In the genomic region with DNA sequence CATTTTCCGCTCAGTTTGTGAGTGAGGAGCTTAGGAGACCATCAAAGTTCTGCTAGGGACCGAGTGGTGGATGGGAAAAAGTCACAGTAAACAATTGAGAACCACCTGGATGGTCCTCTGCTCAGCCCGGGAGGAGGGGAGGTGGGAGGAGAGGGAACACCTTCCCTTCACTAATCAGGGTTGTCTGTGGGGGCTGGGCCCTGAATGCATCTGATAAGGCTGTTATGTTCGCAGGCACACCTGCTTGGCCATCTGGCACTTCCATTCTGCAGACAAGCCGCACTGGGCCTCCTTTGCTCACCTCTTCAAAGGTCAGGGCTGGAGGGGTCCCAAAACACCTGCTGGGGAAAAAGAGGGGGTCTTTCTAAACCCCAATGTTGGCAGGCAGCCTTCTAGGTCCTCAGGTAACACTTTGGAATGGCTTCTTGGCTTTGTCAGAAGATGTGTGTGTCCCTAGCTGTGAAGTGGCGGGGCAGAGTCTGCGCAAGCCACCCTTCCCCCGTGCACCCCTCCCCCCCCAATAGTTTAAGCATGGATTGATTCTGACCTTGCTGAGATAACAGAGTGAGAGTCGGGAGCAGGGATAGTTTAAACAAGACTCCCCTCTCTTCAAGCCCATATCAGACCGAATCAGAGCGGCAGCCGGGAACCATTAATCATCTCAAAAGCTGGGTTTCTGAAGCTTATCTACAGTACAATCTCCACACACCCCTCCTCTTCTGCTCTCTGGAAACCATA, we compare ENCODE assay signal across 23 mouse cellular contexts. TPM values are rescaled to one million over a fixed set of nuclear protein-coding genes. Genes with fewer than 3 reads are reported as not detected.
A peak's percentile ranks its signal among the peaks of the same experiment; 100 is the strongest.
DNase-seq lines count a peak whose midpoint lies in the region; ATAC-seq lines count a peak whose summit lies in the region.
"Had no signal": no experiment of that assay in that cellular context is flagged by ENCODE, and none has a peak within 500 bp of the region (broad histone marks: within the 10 kb centered on the region; RNA-seq: fewer than 3 reads in every experiment).

No protein-coding gene starts in this region.

- H3K4me3 ChIP-seq in limb, embryonic 11.5 days (ENCODE audit: low read depth, low read length), result no peak overlapping the region
- H3K4me3 ChIP-seq in limb, embryonic 10.5 days, result no peak overlapping the region
- no peak overlapping the region for H3K4me3 ChIP-seq in intestine, embryonic 15.5 days (replicated peaks)
- H3K4me3 ChIP-seq: forebrain, embryonic 15.5 days; heart, embryonic 13.5 days; hindbrain, embryonic 10.5 days; neural tube, embryonic 12.5 days had no signal

- H3K27ac ChIP-seq in limb, embryonic 11.5 days (replicated peaks; ENCODE audit: low read depth, low read length), result no peak overlapping the region
- H3K27ac ChIP-seq in limb, embryonic 10.5 days, result no peak overlapping the region
- no peak overlapping the region for H3K27ac ChIP-seq in intestine, embryonic 15.5 days
- H3K27ac ChIP-seq: forebrain, embryonic 15.5 days; heart, embryonic 13.5 days; hindbrain, embryonic 10.5 days; macrophage; neural tube, embryonic 12.5 days had no signal

- no peaks in the 10 kb centered on the region for H3K27me3 ChIP-seq in limb, embryonic 11.5 days (ENCODE audit: control insufficient read depth, insufficient read depth, low read length)
- no peaks in the 10 kb centered on the region for H3K27me3 ChIP-seq in limb, embryonic 10.5 days (ENCODE audit: low read depth, poor library complexity, severe bottlenecking)
- H3K27me3 ChIP-seq in intestine, embryonic 15.5 days (replicated peaks), result no peaks in the 10 kb centered on the region
- H3K27me3 ChIP-seq: CH12.LX; forebrain, embryonic 15.5 days; heart, embryonic 13.5 days; neural tube, embryonic 12.5 days had no signal

- no peaks in the 10 kb centered on the region for H3K9me3 ChIP-seq in limb, embryonic 11.5 days (ENCODE audit: control insufficient read depth, low read length)
- H3K9me3 ChIP-seq in limb, embryonic 10.5 days (replicated peaks), result no peaks in the 10 kb centered on the region
- no peaks in the 10 kb centered on the region for H3K9me3 ChIP-seq in intestine, embryonic 15.5 days
- H3K9me3 ChIP-seq: forebrain, embryonic 15.5 days; heart, embryonic 13.5 days; hindbrain, embryonic 10.5 days; neural tube, embryonic 12.5 days had no signal

- 61% methylated on average over 12 of the region's 12 CpGs for WGBS in limb, embryonic 11.5 days
- WGBS in limb, embryonic 10.5 days, result 52% methylated on average over 12 of the region's 12 CpGs
- WGBS in intestine, embryonic 15.5 days, result 40% methylated on average over 12 of the region's 12 CpGs

- H3K4me2 ChIP-seq in limb, embryonic 11.5 days (ENCODE audit: low read depth, severe bottlenecking), result no peak overlapping the region
- H3K4me2 ChIP-seq in intestine, embryonic 15.5 days (replicated peaks), result no peak overlapping the region; the same call in 1 of the 2 replicates
- H3K4me2 ChIP-seq: forebrain, embryonic 15.5 days; heart, embryonic 13.5 days; midbrain, embryonic 11.5 days; neural tube, embryonic 12.5 days had no signal

- H3K9ac ChIP-seq in limb, embryonic 11.5 days (ENCODE audit: low read length), result no peak overlapping the region
- no peak overlapping the region for H3K9ac ChIP-seq in intestine, embryonic 15.5 days
- H3K9ac ChIP-seq: forebrain, embryonic 15.5 days; heart, embryonic 13.5 days; neural tube, embryonic 12.5 days had no signal

- DNase-seq in adrenal gland, adult (ENCODE audit: inconsistent age in 2 of 2, low spot score in 1 of 2), result peak; percentile 22 to 42
- DNase-seq in adrenal gland, adult 2 months, result no peak
- DNase-seq in limb, embryonic 11.5 days (ENCODE audit: low spot score), result no peak
- no peak for DNase-seq in limb, embryonic 10.5 days (ENCODE audit: low spot score)
- peak; percentile 86 for DNase-seq in thymus, postnatal 14 days
- no peak for DNase-seq in cerebellum, adult 18-20 months
- no peak for DNase-seq in frontal cortex, postnatal 14 days (ENCODE audit: low spot score in 2 of 2)
- DNase-seq: adrenal gland, postnatal 36 days; cerebellum, postnatal 14 days; kidney, postnatal 25 days; layer of hippocampus, adult 9-11 months; lung, adult 2 months; right cerebral cortex, postnatal 25 days had no signal

- ATAC-seq in limb, embryonic 11.5 days (ENCODE audit: insufficient number of reproducible peaks, low FRiP score, low TSS enrichment, low read depth), result 0 out of 2 replicates have a peak, but pooled peaks have one; percentile 26
- ATAC-seq in intestine, embryonic 15.5 days, result peak; percentile 64
- ATAC-seq: forebrain, embryonic 15.5 days; inflammation-experienced regulatory T-cells, adult 6 months had no signal

- H3K4me1 ChIP-seq in limb, embryonic 11.5 days (ENCODE audit: control insufficient read depth, insufficient read depth, low read length), result no peaks in the 10 kb centered on the region; the same call in 1 of the 2 replicates
- peaks cover 16% of the 10 kb centered on the region for H3K4me1 ChIP-seq in limb, embryonic 10.5 days
- H3K4me1 ChIP-seq in intestine, embryonic 15.5 days (replicated peaks), result peaks cover 11% of the 10 kb centered on the region; the same call in 1 of the 2 replicates
- H3K4me1 ChIP-seq: forebrain, embryonic 15.5 days; neural tube, embryonic 12.5 days had no signal

- no peaks in the 10 kb centered on the region for H3K36me3 ChIP-seq in limb, embryonic 11.5 days (ENCODE audit: control insufficient read depth, insufficient read depth, low read length)
- no peaks in the 10 kb centered on the region for H3K36me3 ChIP-seq in limb, embryonic 10.5 days
- no peaks in the 10 kb centered on the region for H3K36me3 ChIP-seq in intestine, embryonic 15.5 days
- H3K36me3 ChIP-seq: forebrain, embryonic 15.5 days; heart, embryonic 13.5 days; hindbrain, embryonic 10.5 days; neural tube, embryonic 12.5 days had no signal

RNA-seq across cellular contexts. Expression of gene Det1, which starts 18.3 kb away (rescaled TPM):
- total RNA-seq in adrenal gland, adult 2 months (2021), result 10 to 100 TPM; 13.0 to 13.3 TPM
- 14.0 and 14.4 TPM in 2 replicates for polyA plus RNA-seq in adrenal gland, adult 2 months (2012; rRNA removed)
- polyA plus RNA-seq in limb, embryonic 11.5 days (2014; fragmentation: Nextera tagmentation; extraction: Ambion mirVana), result 23.5 TPM in 2 replicates
- polyA plus RNA-seq in limb, embryonic 10.5 days (2016; fragmentation: Nextera tagmentation; extraction: Ambion mirVana), result 21.0 and 23.5 TPM in 2 replicates
- 15.1 and 15.7 TPM in 2 replicates for polyA plus RNA-seq in intestine, embryonic 15.5 days (2015; fragmentation: Nextera tagmentation; extraction: Ambion mirVana)

RNA-seq across cellular contexts. Expression of gene Aen, which starts 30.3 kb away (rescaled TPM):
- 10 to 100 TPM; 36.7 to 41.4 TPM for total RNA-seq in adrenal gland, adult 2 months (2021)
- 22.9 and 33.3 TPM in 2 replicates for polyA plus RNA-seq in adrenal gland, adult 2 months (2012; rRNA removed)
- 36.9 and 41.0 TPM in 2 replicates for polyA plus RNA-seq in limb, embryonic 11.5 days (2014; fragmentation: Nextera tagmentation; extraction: Ambion mirVana)
- polyA plus RNA-seq in limb, embryonic 10.5 days (2016; fragmentation: Nextera tagmentation; extraction: Ambion mirVana), result 59.5 and 73.3 TPM in 2 replicates
- 35.6 and 40.6 TPM in 2 replicates for polyA plus RNA-seq in intestine, embryonic 15.5 days (2015; fragmentation: Nextera tagmentation; extraction: Ambion mirVana)

RNA-seq across cellular contexts. Expression of gene Isg20, which starts 47.8 kb away (rescaled TPM):
- total RNA-seq in adrenal gland, adult 2 months (2021), result 10 to 100 TPM in 1 of 2 experiments, 1 to 10 TPM in 1; 5.7 to 12.1 TPM
- polyA plus RNA-seq in adrenal gland, adult 2 months (2012; rRNA removed), result 6.9 and 9.5 TPM in 2 replicates
- polyA plus RNA-seq in limb, embryonic 11.5 days (2014; fragmentation: Nextera tagmentation; extraction: Ambion mirVana), result 0.19 and 0.48 TPM in 2 replicates
- polyA plus RNA-seq in limb, embryonic 10.5 days (2016; fragmentation: Nextera tagmentation; extraction: Ambion mirVana), result 0.61 and 0.82 TPM in 2 replicates
- polyA plus RNA-seq in intestine, embryonic 15.5 days (2015; fragmentation: Nextera tagmentation; extraction: Ambion mirVana), result 4.5 and 5.8 TPM in 2 replicates
- polyA plus RNA-seq: embryonic facial prominence, embryonic 11.5 days had no signal

Comparison
In these comparisons a context has a peak if more than half of its experiments do, and no peak if none do; other contexts are left out.
1. DNase-seq: peak in adrenal gland, adult (2 of 2) and thymus, postnatal 14 days (single experiment); none in adrenal gland, adult 2 months (single experiment), limb, embryonic 11.5 days (single experiment), limb, embryonic 10.5 days (single experiment), cerebellum, adult 18-20 months (0 of 2) and frontal cortex, postnatal 14 days (0 of 2).